Mouse (Mus musculus): ENCODE results near the gene Wdr89. TPM values are rescaled to one million over a fixed set of nuclear protein-coding genes. Genes with fewer than 3 reads are reported as not detected.
"Not testable (repeated sequence)": the region's sequence is repeated elsewhere in the genome, so short reads cannot be mapped to it uniquely, and the experiment has no call there.

Wdr89 gene
- polyA plus RNA-seq, 1 experiment from 2014 or later: 10.7 TPM

- ATAC-seq: no peak
- no peaks in the 10 kb centered on the region for H3K9me3 ChIP-seq (replicated peaks)
- no peaks in the 10 kb centered on the region for H3K36me3 ChIP-seq
- H3K4me2 ChIP-seq: no peak overlapping the region
- H3K9ac ChIP-seq: no peak overlapping the region
- H3K4me3 ChIP-seq: no peak overlapping the region
- no peaks in the 10 kb centered on the region for H3K4me1 ChIP-seq
- no peak overlapping the region for H3K27ac ChIP-seq
- no peaks in the 10 kb centered on the region for H3K27me3 ChIP-seq (replicated peaks)
- 60% methylated on average over 2 of the region's 2 CpGs for WGBS (ENCODE audit: insufficient replicate concordance)
Measured at GRCm38 (mm10) chr12:75689003-75689402, 19.7 kb upstream of the Wdr89 start.

- Histone ChIP-seq H3K4me3 (no peak overlapping the region), H3K9ac (no peak overlapping the region), H3K27me3 (replicated peaks) (no peaks in the 10 kb centered on the region), H3K36me3 (no peaks in the 10 kb centered on the region), H3K4me2 (no peak overlapping the region), H3K27ac (no peak overlapping the region), H3K4me1 (no peaks in the 10 kb centered on the region), H3K9me3 (replicated peaks) (0 out of 2 replicates have a peak, but pooled peaks cover 3% of the 10 kb centered on the region)
- ATAC-seq: no peak
- WGBS (ENCODE audit: insufficient replicate concordance): 27% methylated on average over 4 of the region's 4 CpGs
Measured at GRCm38 (mm10) chr12:75687314-75687713, 18.0 kb upstream of the Wdr89 start.

GRCm38 (mm10) chr12:75684026-75684425, 14.7 kb upstream of the Wdr89 start:
- not testable (repeated sequence) for H3K4me2 ChIP-seq; H3K27me3 ChIP-seq (replicated peaks); H3K36me3 ChIP-seq; ATAC-seq; H3K27ac ChIP-seq; H3K4me3 ChIP-seq; H3K9ac ChIP-seq; H3K4me1 ChIP-seq; H3K9me3 ChIP-seq (replicated peaks)
- WGBS (ENCODE audit: insufficient replicate concordance): 63% methylated on average over 4 of the region's 4 CpGs

- Histone ChIP-seq H3K4me3 (no peak overlapping the region), H3K27me3 (replicated peaks) (no peaks in the 10 kb centered on the region), H3K9me3 (replicated peaks) (0 out of 2 replicates have a peak, but pooled peaks cover 3% of the 10 kb centered on the region), H3K9ac (no peak overlapping the region), H3K27ac (no peak overlapping the region), H3K4me2 (no peak overlapping the region), H3K4me1 (no peaks in the 10 kb centered on the region), H3K36me3 (no peaks in the 10 kb centered on the region)
- ATAC-seq: no peak
- WGBS (ENCODE audit: insufficient replicate concordance): 79% methylated on average over 4 of the region's 4 CpGs
Measured at GRCm38 (mm10) chr12:75683598-75683997, 14.3 kb upstream of the Wdr89 start.

GRCm38 (mm10) chr12:75682842-75683241, 13.5 kb upstream of the Wdr89 start:
- H3K9me3 ChIP-seq (replicated peaks): 0 out of 2 replicates have a peak, but pooled peaks cover 3% of the 10 kb centered on the region
- H3K4me3 ChIP-seq: no peak overlapping the region
- H3K4me2 ChIP-seq: no peak overlapping the region
- no peak overlapping the region for H3K9ac ChIP-seq
- 73% methylated on average over 2 of the region's 2 CpGs for WGBS (ENCODE audit: insufficient replicate concordance)
- H3K27ac ChIP-seq: no peak overlapping the region
- ATAC-seq: no peak
- no peaks in the 10 kb centered on the region for H3K4me1 ChIP-seq
- no peaks in the 10 kb centered on the region for H3K27me3 ChIP-seq (replicated peaks)
- no peaks in the 10 kb centered on the region for H3K36me3 ChIP-seq

- no peak for ATAC-seq
- H3K9me3 ChIP-seq (replicated peaks): 0 out of 2 replicates have a peak, but pooled peaks cover 3% of the 10 kb centered on the region
- no peak overlapping the region for H3K9ac ChIP-seq
- H3K36me3 ChIP-seq: no peaks in the 10 kb centered on the region
- 67% methylated on average over 4 of the region's 4 CpGs for WGBS (ENCODE audit: insufficient replicate concordance)
- no peak overlapping the region for H3K27ac ChIP-seq
- no peak overlapping the region for H3K4me3 ChIP-seq
- H3K4me2 ChIP-seq: no peak overlapping the region
- no peaks in the 10 kb centered on the region for H3K4me1 ChIP-seq
- H3K27me3 ChIP-seq (replicated peaks): no peaks in the 10 kb centered on the region
Measured at GRCm38 (mm10) chr12:75681101-75681500, 11.8 kb upstream of the Wdr89 start.

- 85% methylated on average over 4 of the region's 4 CpGs for WGBS (ENCODE audit: insufficient replicate concordance)
- peaks cover 6% of the 10 kb centered on the region; the same call in 1 of the 2 replicates for H3K36me3 ChIP-seq
- H3K9me3 ChIP-seq (replicated peaks): 0 out of 2 replicates have a peak, but pooled peaks cover 3% of the 10 kb centered on the region
- H3K27ac ChIP-seq: no peak overlapping the region
- H3K4me1 ChIP-seq: no peaks in the 10 kb centered on the region
- H3K4me3 ChIP-seq: no peak overlapping the region
- no peak for ATAC-seq
- no peak overlapping the region for H3K4me2 ChIP-seq
- no peaks in the 10 kb centered on the region for H3K27me3 ChIP-seq (replicated peaks)
- no peak overlapping the region for H3K9ac ChIP-seq
Measured at GRCm38 (mm10) chr12:75678393-75678792, 9.1 kb upstream of the Wdr89 start.

- Histone ChIP-seq H3K27ac (no peak overlapping the region), H3K9ac (no peak overlapping the region), H3K4me3 (no peak overlapping the region), H3K36me3 (peaks cover 14% of the 10 kb centered on the region; the same call in 1 of the 2 replicates), H3K27me3 (replicated peaks) (no peaks in the 10 kb centered on the region), H3K9me3 (replicated peaks) (no peaks in the 10 kb centered on the region), H3K4me2 (no peak overlapping the region), H3K4me1 (peaks cover 32% of the 10 kb centered on the region)
- ATAC-seq: no peak
- 77% methylated on average over 4 of the region's 4 CpGs for WGBS (ENCODE audit: insufficient replicate concordance)
Measured at GRCm38 (mm10) chr12:75672630-75673029, 3.3 kb upstream of the Wdr89 start.

GRCm38 (mm10) chr12:75671759-75672315, 2.5 kb upstream of the Wdr89 start:
- H3K4me2 ChIP-seq: 0 out of 2 replicates have a peak overlapping the region, but pooled peaks have one; percentile 9
- H3K4me1 ChIP-seq: peaks cover 34% of the 10 kb centered on the region
- no peaks in the 10 kb centered on the region for H3K9me3 ChIP-seq (replicated peaks)
- H3K9ac ChIP-seq: 0 out of 2 replicates have a peak overlapping the region, but pooled peaks have one; percentile 6
- no peak overlapping the region for H3K27ac ChIP-seq
- H3K4me3 ChIP-seq: no peak overlapping the region
- peaks cover 14% of the 10 kb centered on the region; the same call in 1 of the 2 replicates for H3K36me3 ChIP-seq
- no peak for ATAC-seq
- 75% methylated on average over 3 of the region's 3 CpGs for WGBS (ENCODE audit: insufficient replicate concordance)
- no peaks in the 10 kb centered on the region for H3K27me3 ChIP-seq (replicated peaks)

GRCm38 (mm10) chr12:75670611-75671010, 1.3 kb upstream of the Wdr89 start:
- Histone ChIP-seq H3K27ac (peak overlapping the region; percentile 86), H3K4me1 (peaks cover 42% of the 10 kb centered on the region), H3K9me3 (replicated peaks) (no peaks in the 10 kb centered on the region), H3K4me3 (peak overlapping the region; percentile 77), H3K27me3 (replicated peaks) (no peaks in the 10 kb centered on the region), H3K36me3 (peaks cover 14% of the 10 kb centered on the region; the same call in 1 of the 2 replicates), H3K4me2 (peak overlapping the region; percentile 96), H3K9ac (peak overlapping the region; percentile 75)
- WGBS (ENCODE audit: insufficient replicate concordance): 83% methylated on average over 6 of the region's 6 CpGs
- no peak for ATAC-seq

GRCm38 (mm10) chr12:75668916-75669257, 450 bp downstream of the Wdr89 start:
- Histone ChIP-seq H3K36me3 (peaks cover 8% of the 10 kb centered on the region; the same call in 1 of the 2 replicates), H3K4me2 (peak overlapping the region; percentile 96), H3K27ac (peak overlapping the region; percentile 90), H3K4me1 (peaks cover 42% of the 10 kb centered on the region), H3K9ac (peak overlapping the region; percentile 79), H3K27me3 (replicated peaks) (no peaks in the 10 kb centered on the region), H3K4me3 (peak overlapping the region; percentile 77), H3K9me3 (replicated peaks) (no peaks in the 10 kb centered on the region)
- WGBS (ENCODE audit: insufficient replicate concordance): 2% methylated on average over 9 of the region's 9 CpGs
- peak; percentile 51 for ATAC-seq

GRCm38 (mm10) chr12:75668221-75668620, 1.1 kb downstream of the Wdr89 start:
- WGBS (ENCODE audit: insufficient replicate concordance): 58% methylated on average over 2 of the region's 2 CpGs
- H3K9ac ChIP-seq: peak overlapping the region; percentile 79; the same call in 1 of the 2 replicates
- ATAC-seq: no peak
- peaks cover 42% of the 10 kb centered on the region for H3K4me1 ChIP-seq
- H3K4me3 ChIP-seq: peak overlapping the region; percentile 77
- peak overlapping the region; percentile 96 for H3K4me2 ChIP-seq
- 0 out of 2 replicates have a peak overlapping the region, but pooled peaks have one; percentile 90 for H3K27ac ChIP-seq
- no peaks in the 10 kb centered on the region for H3K9me3 ChIP-seq (replicated peaks)
- H3K36me3 ChIP-seq: peaks cover 8% of the 10 kb centered on the region; the same call in 1 of the 2 replicates
- no peaks in the 10 kb centered on the region for H3K27me3 ChIP-seq (replicated peaks)
